Mouse (Mus musculus): ENCODE results near the gene Zfp626.
"Not testable (repeated sequence)": the region's sequence is repeated elsewhere in the genome, so short reads cannot be mapped to it uniquely, and the experiment has no call there.

GRCm38 (mm10) chr7:27862578-27862977, 55.6 kb downstream of the Zfp626 start:
- TF ChIP-seq CTCF (IDR thresholded peaks at IDR 0.05; ENCODE audit: borderline replicate concordance, control insufficient read depth, extremely low read depth, insufficient read depth, low read length, poor library complexity); POLR2A (IDR thresholded peaks at IDR 0.05; ENCODE audit: control insufficient read depth, extremely low read depth, insufficient read depth, low read length, poor library complexity): not testable (repeated sequence)

Measured in thymus, adult 2 months (tissue).